Mouse (Mus musculus) heart, embryonic 14.5 days (tissue): ENCODE data around the gene Spink2. TPM values are rescaled to one million over a fixed set of nuclear protein-coding genes. Genes with fewer than 3 reads are reported as not detected.

Experiments
- ATAC-seq: fragments of 200-750 bp; cut with Nextera tagmentation; 2 replicates; pipeline ENCODE4 v1.8.0; 2017; ENCODE audit warnings: low read depth, moderate TSS enrichment; ENCODE audit not compliant: insufficient number of reproducible peaks, insufficient read depth, low FRiP score
- H3K27ac ChIP-seq, 2 experiments: fragments of 200-500 bp in 1 of 2; fragments of 300-500 bp in 1 of 2; sonication (generic) in 1 of 2; replicated peaks in 1 of 2; 2 replicates each; pipeline ENCODE4 v1.5.1; 2012 to 2014; ENCODE audit warnings: low read depth in 2 of 2, low read length in 2 of 2, control low read depth in 1 of 2, mild to moderate bottlenecking in 1 of 2, mixed read lengths in 1 of 2; ENCODE audit not compliant: control insufficient read depth in 1 of 2, insufficient read depth in 1 of 2
- H3K27me3 ChIP-seq: fragments of 300-500 bp; sonication (generic); 2 replicates; pipeline ENCODE4 v1.6.1; 2014; ENCODE audit warnings: mild to moderate bottlenecking, low read length, control low read depth; ENCODE audit not compliant: control insufficient read depth, insufficient read depth
- H3K36me3 ChIP-seq: fragments of 300-500 bp; sonication (generic); 2 replicates; pipeline ENCODE4 v1.6.1; 2014; ENCODE audit warnings: mild to moderate bottlenecking, control low read depth, low read length, mixed read lengths; ENCODE audit not compliant: control insufficient read depth, insufficient read depth
- H3K4me1 ChIP-seq, 2 experiments: fragments of 200-500 bp in 1 of 2; fragments of 300-500 bp in 1 of 2; sonication (generic) in 1 of 2; 2 replicates each; pipeline ENCODE4 v1.6.1; 2012 to 2014; ENCODE audit warnings: low read length in 2 of 2, control low read depth in 1 of 2, mixed read lengths in 1 of 2; ENCODE audit not compliant: control insufficient read depth in 2 of 2, insufficient read depth in 2 of 2
- H3K4me2 ChIP-seq: fragments of 300-500 bp; sonication (generic); 2 replicates; pipeline ENCODE4 v1.6.1; 2014; ENCODE audit warnings: mild to moderate bottlenecking, low read length
- H3K4me3 ChIP-seq, 2 experiments: fragments of 200-500 bp in 1 of 2; fragments of 300-500 bp in 1 of 2; sonication (generic) in 1 of 2; 2 replicates each; pipeline ENCODE4 v1.5.1; 2012 to 2014; ENCODE audit warnings: low read length in 2 of 2, mild to moderate bottlenecking in 2 of 2, control low read depth in 1 of 2, low read depth in 1 of 2, moderate library complexity in 1 of 2; ENCODE audit not compliant: control insufficient read depth in 1 of 2, insufficient read depth in 1 of 2
- H3K9ac ChIP-seq: fragments of 300-500 bp; sonication (generic); 2 replicates; pipeline ENCODE4 v1.6.1; 2014; ENCODE audit warnings: mild to moderate bottlenecking, low read length
- H3K9me3 ChIP-seq: fragments of 300-500 bp; sonication (generic); 2 replicates; pipeline ENCODE4 v1.6.1; 2016; ENCODE audit warnings: low read length, control low read depth; ENCODE audit not compliant: control insufficient read depth
- WGBS: fragments of 180-500 bp; shearing (Covaris S2); extraction: QIAGEN DNeasy Blood & Tissue Kit; methylation state at CpG from one replicate; pipeline ENCODE4 v1.1.7; 2014; 5-methylcytosine and 5-hydroxymethylcytosine counted together
- polyA plus RNA-seq: library from polyadenylated mRNA; unstranded; fragments of >200 nt; fragmentation: Nextera tagmentation; extraction: Ambion mirVana; gene quantifications from 2 replicates; pipeline ENCODE4 v1.2.1, GENCODE M21; 2014

The Spink2 gene
- polyA plus RNA-seq, 1 experiment from 2014 or later: 4.7 TPM

GRCm38 (mm10) chr5:77163597-77163996, 47.7 kb downstream of the Spink2 start:
- WGBS: 90% methylated on average over 7 of the region's 7 CpGs
- no peaks in the 10 kb centered on the region for H3K27me3 ChIP-seq
- no peaks in the 10 kb centered on the region for H3K36me3 ChIP-seq
- no peaks in the 10 kb centered on the region for H3K9me3 ChIP-seq
- H3K4me1 ChIP-seq: peaks cover 0 to 3% of the 10 kb centered on the region in 2 experiments; a peak in 2 of 4 replicates
- no peak overlapping the region for H3K27ac ChIP-seq
- H3K4me3 ChIP-seq: no peak overlapping the region
- H3K4me2 ChIP-seq: no peak overlapping the region
- no peak for ATAC-seq
- H3K9ac ChIP-seq: no peak overlapping the region

GRCm38 (mm10) chr5:77162566-77162965, 48.7 kb downstream of the Spink2 start:
- H3K36me3 ChIP-seq: no peaks in the 10 kb centered on the region
- 89% methylated on average over 3 of the region's 3 CpGs for WGBS
- no peak for ATAC-seq
- H3K27me3 ChIP-seq: no peaks in the 10 kb centered on the region
- H3K9ac ChIP-seq: no peak overlapping the region
- no peaks in the 10 kb centered on the region for H3K9me3 ChIP-seq
- no peak overlapping the region for H3K27ac ChIP-seq
- no peak overlapping the region for H3K4me3 ChIP-seq
- no peak overlapping the region for H3K4me2 ChIP-seq
- H3K4me1 ChIP-seq: peaks cover 0 to 8% of the 10 kb centered on the region in 2 experiments; a peak in 2 of 4 replicates

GRCm38 (mm10) chr5:77157777-77158540, 53.3 kb downstream of the Spink2 start:
- no peaks in the 10 kb centered on the region for H3K9me3 ChIP-seq
- ATAC-seq: no peak
- no peaks in the 10 kb centered on the region for H3K27me3 ChIP-seq
- WGBS: 50% methylated on average over 14 of the region's 14 CpGs
- no peaks in the 10 kb centered on the region for H3K36me3 ChIP-seq
- H3K27ac ChIP-seq: no peak overlapping the region
- H3K4me3 ChIP-seq: no peak overlapping the region
- H3K4me2 ChIP-seq: no peak overlapping the region
- H3K4me1 ChIP-seq: peaks cover 4 to 8% of the 10 kb centered on the region in 2 experiments; a peak in 2 of 4 replicates
- H3K9ac ChIP-seq: no peak overlapping the region

- H3K4me2 ChIP-seq: no peak overlapping the region
- peaks cover 4 to 8% of the 10 kb centered on the region in 2 experiments; a peak in 2 of 4 replicates for H3K4me1 ChIP-seq
- no peak overlapping the region for H3K27ac ChIP-seq
- ATAC-seq: no peak
- no peak overlapping the region for H3K4me3 ChIP-seq
- H3K36me3 ChIP-seq: no peaks in the 10 kb centered on the region
- 72% methylated on average over 5 of the region's 5 CpGs for WGBS
- H3K9ac ChIP-seq: no peak overlapping the region
- H3K9me3 ChIP-seq: no peaks in the 10 kb centered on the region
- H3K27me3 ChIP-seq: no peaks in the 10 kb centered on the region
Observed at GRCm38 (mm10) chr5:77156938-77157337, 54.3 kb downstream of the Spink2 start.

- Histone ChIP-seq H3K9me3 (no peaks in the 10 kb centered on the region), H3K27me3 (no peaks in the 10 kb centered on the region), H3K9ac (no peak overlapping the region), H3K27ac (no peak overlapping the region), H3K4me1 (peaks cover 6 to 14% of the 10 kb centered on the region in 2 experiments; a peak in 2 of 4 replicates), H3K4me2 (no peak overlapping the region), H3K36me3 (no peaks in the 10 kb centered on the region), H3K4me3 (no peak overlapping the region)
- ATAC-seq: no peak
- 87% methylated on average over 12 of the region's 12 CpGs for WGBS
Observed at GRCm38 (mm10) chr5:77155526-77155925, 55.7 kb downstream of the Spink2 start.

Other genes with a start within 250 kb of the Spink2 start
- gene Srp72, start 236.8 kb downstream of the Spink2 start, polyA plus RNA-seq: 49.8 and 53.7 TPM in 2 replicates
- gene Arl9, start 207.4 kb downstream of the Spink2 start, polyA plus RNA-seq: not detected in 2 replicates
- not detected in 2 replicates for gene Thegl, start 195.4 kb downstream of the Spink2 start, polyA plus RNA-seq
- 30.1 and 34.0 TPM in 2 replicates for gene Hopx, start 96.3 kb downstream of the Spink2 start, polyA plus RNA-seq
- 26.1 and 26.7 TPM in 2 replicates for gene Rest, start 54.0 kb upstream of the Spink2 start, polyA plus RNA-seq
- gene Noa1, start 98.6 kb upstream of the Spink2 start, polyA plus RNA-seq: 17.0 and 17.3 TPM in 2 replicates
- gene Polr2b, start 98.7 kb upstream of the Spink2 start, polyA plus RNA-seq: 40.0 and 40.3 TPM in 2 replicates
- gene Igfbp7, start 196.6 kb upstream of the Spink2 start, polyA plus RNA-seq: 49.8 and 51.8 TPM in 2 replicates